Mouse (Mus musculus) lung, postnatal 0 days (tissue): Measurements from ENCODE around the gene Stx1b.

Experiments
- CTCF ChIP-seq: IDR thresholded peaks from 2 replicates; pipeline ENCODE4 v1.5.1; 2016; ENCODE audit warnings: antibody characterized with exemption, mild to moderate bottlenecking
- EP300 ChIP-seq: IDR thresholded peaks from 2 replicates; pipeline ENCODE4 v1.6.1; 2016; ENCODE audit warnings: antibody characterized with exemption, mild to moderate bottlenecking, control low read depth

- TF ChIP-seq EP300 (no peak), CTCF (no peak)
Measured at GRCm38 (mm10) chr7:127837473-127837872, 13.1 kb upstream of the Stx1b start.
